Mouse (Mus musculus): ENCODE data around the gene Zfand4.
"Not testable (repeated sequence)": the region's sequence is repeated elsewhere in the genome, so short reads cannot be mapped to it uniquely, and the experiment has no call there.

Zfand4 gene

DNA sequence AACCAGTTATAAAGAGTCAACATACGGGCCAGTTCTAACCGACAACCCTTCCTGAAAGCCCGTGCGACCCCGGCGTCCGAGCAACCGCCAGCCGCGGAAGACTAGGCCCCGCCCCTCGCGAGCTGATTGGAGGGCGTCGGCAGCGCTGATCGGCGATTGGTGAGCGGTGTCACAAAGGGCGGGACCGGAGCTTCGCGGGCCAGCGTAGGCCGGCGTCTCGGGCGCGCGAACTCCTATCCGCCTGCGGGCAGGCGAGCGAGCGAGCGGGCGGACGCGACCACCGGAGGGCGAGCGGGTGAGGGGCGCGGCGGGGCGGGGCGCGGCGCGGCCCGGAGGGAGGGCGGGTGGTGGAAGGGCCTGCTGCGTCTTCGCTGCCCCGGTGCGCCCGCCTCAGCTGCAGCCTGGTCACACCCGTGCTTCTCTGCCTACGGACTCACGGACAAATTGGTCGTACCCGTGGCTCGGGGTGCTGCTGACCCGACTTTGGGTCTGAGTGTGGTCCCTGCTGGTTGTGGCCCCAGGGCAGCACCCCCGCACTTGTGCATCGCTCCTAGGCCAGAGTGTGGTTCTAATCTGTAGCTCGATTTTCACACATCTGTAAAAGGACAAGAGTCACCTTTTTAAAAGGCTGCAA lies at the start of gene Zfand4:
Gene Zfand4, plus strand, starts transcription at position 205 of the 634 bp plus-strand sequence.
- peak; percentile 91 for DNase-seq (ENCODE audit: low read depth)

GRCm38 (mm10) chr6:116227767-116228166 lies 36.3 kb upstream of the Zfand4 start:
- DNase-seq (ENCODE audit: low read depth) = no peak

DNA sequence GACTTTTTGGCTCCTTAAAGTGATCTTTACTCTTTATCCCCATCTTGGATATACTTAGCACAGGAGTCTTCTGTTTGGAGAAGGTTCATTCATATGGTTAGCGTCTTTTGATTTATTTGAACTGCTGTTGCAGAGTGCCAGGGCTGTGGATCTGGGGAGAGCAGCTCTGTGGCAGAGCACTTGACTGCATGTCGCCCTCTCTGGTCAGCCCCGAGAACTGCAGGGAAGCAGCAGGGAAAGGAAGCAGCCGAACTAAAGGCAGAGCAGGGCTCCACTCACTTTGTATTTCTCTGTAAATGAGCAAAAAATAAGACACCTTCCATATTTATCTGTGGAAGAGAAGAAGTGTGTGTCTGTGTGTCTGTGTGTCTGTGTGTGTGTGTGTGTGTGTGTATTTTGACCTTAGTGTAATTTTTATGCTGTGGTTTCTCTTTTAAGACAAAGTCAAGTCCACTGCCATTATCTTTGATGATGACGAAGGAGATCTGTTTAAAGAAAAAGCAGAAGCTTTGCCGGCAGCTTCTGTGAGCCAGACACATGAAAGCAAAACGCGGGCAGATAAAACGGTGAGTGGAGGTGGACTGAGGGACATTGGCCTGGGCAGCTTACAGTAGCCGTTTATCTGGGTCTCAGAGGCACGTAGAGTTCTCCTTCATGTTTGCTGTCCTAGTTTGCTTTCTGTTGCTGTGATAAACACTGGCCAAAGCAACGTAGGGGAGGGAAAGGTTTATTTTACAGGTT lies 35.1 kb upstream of the Zfand4 start:
- peak; percentile 72 for DNase-seq (ENCODE audit: low read depth)

- not testable (repeated sequence) for DNase-seq (ENCODE audit: low read depth)
Measured at GRCm38 (mm10) chr6:116234821-116235220, 29.2 kb upstream of the Zfand4 start.

DNA sequence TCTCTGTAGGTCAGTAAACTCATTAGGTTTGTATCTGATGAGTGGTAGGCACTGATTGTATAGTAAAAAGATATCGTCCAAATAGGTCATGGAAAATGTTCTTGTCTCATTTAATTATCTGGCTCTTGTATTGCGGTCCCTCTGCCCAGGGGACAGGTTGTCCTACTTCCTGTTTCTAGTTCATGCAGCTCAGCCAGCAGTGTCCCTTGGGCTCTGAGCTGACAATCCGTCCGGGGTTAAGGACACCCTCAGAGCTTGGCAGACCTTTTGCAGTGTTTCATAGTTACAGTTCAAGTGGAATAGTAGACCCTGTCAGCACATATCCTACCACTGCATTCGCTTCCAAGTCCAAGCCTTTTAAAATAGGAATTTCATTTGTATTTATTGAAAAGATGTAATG lies 28.7 kb upstream of the Zfand4 start:
- no peak for DNase-seq (ENCODE audit: low read depth)

DNA sequence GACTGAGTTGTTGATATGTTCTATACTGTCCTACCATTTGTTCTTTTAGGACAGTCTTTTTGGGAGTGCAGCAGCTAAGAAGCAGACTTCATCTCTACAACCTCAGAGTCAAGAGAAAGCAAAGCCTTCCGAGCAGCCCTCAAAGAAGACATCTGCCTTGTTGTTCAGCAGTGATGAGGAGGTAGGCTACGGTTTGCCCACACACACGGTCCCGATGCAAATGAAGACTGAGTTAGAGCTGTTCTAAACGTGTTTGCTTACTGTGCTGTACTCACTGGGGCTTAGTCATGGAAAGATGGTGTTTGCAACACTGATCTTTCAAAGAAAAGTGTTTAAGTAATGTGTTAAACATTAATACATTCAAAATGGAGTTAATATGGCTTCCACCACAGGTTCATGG lies 25.9 kb upstream of the Zfand4 start:
- DNase-seq (ENCODE audit: low read depth) = no peak

DNA sequence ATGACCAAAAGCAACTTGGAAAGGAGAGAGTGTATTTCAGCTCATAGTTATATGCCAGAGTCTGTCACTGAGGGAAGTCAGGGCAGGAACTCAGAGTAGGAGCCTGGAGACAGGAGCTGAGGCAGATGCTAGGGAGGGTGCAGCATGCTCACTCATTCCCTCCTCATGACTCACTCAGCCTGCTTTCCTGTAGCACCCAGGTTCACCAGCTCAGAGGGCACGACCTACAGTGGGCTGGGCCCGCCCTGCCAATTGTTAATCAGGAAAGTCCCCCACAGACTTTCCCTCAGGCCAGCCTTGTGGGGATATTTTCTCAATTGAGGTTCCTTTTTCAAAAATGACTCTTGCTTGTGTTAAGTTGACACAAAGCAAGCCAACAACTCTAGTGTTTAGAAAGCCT lies 23.7 kb upstream of the Zfand4 start:
- no peak for DNase-seq (ENCODE audit: low read depth)

DNA sequence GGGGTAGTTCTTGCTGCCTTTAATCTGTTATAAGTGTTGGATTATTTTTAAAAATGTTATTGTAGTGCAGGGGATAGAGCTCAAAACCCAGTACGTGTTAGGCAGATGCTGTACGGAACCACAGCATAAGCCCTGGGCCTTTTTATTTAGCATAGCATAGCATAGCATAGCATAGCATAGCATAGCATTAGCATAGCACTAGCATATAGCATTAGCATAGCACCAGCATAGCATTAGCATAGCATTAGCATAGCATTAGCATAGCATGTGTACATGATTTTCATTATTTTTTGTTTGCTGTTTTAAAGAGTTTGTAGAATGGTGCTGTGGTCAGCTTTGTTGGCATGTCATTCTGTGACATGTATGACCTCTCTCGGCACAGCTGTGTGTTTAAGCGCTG lies 4.4 kb upstream of the Zfand4 start:
- no peak for DNase-seq (ENCODE audit: low read depth)

GRCm38 (mm10) chr6:116260481-116260880 lies 3.5 kb upstream of the Zfand4 start:
- DNase-seq (ENCODE audit: low read depth) = no peak

GRCm38 (mm10) chr6:116262824-116263223 lies 1.2 kb upstream of the Zfand4 start:
- no peak for DNase-seq (ENCODE audit: low read depth)

DNA sequence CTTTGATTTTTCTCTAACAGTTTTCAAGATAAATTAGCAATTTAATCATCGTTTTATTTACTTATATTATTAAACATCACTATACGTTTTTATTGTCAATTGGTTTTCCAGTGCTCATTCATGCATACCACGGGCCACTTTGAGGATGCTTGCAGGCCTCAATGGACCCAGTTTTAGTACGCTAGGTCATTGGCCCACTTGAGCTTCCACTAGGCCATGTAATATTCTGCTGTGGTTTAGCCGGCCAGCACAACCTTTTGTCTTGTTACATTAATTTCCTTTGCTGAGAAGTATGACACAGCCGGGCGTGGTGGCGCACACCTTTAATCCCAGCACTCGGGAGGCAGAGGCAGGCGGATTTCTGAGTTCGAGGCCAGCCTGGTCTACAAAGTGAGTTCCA lies 814 bp downstream of the Zfand4 start:
- DNase-seq (ENCODE audit: low read depth) = peak; percentile 12

DNA sequence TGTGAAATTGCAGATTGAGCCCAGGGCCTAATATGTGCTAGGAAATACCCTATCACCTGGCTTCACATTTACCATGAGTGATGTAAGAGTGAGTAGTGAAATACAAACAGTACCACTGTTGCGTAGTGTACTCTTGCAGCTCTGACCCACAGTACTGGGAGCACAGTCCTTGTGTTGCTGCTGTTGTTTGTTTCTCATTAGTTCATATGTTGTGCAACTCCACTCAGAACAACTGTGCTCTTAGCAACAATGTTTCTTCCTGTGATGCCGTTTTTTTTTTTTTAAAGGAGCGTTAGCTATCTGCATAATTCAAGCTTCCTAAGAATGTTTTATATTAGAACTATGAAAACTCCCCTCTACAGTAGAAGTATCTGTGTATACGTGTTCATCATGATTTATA lies 1.6 kb downstream of the Zfand4 start:
- DNase-seq (ENCODE audit: low read depth) = no peak

DNA sequence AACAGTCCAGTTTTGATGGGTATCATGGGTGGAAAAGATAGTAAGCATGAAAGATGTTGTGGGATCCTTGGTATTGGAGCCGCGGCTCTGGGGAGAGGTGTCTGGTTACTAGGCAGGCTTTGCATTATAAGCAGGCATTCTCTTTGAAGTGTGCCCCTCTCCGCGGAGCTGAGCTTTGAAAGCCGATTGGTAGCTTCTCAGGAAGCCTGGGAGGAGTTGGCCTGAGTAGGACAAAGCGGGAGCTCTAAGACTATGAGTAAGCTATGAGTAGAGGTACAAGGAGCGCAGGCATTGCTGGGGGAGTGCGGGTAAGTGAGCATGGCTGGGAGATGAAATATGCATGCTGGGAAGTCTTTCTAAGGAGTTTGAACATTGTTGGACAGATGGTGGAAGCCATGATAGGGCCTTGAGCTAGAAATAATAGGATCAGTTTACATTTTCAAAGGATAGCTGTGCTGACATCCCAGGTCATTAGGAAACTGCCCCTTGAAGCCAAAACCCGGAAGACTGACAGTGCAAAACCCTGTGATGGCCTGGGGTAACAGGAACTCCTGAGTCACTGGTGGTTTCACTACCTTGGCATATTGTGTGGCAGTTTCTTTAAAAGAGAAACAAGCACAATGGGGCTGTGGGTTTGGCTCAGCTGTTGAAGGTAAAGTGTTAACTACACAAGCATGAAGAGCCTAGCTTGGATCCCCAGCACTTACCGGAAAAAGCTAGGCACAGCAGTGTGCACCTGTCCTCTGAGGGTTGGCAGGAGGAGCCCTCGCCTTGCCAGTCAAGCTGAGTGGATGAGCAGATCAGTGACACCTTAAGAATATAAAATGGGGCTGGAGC lies 2.5 kb downstream of the Zfand4 start:
- peak; percentile 10 for DNase-seq (ENCODE audit: low read depth)

DNA sequence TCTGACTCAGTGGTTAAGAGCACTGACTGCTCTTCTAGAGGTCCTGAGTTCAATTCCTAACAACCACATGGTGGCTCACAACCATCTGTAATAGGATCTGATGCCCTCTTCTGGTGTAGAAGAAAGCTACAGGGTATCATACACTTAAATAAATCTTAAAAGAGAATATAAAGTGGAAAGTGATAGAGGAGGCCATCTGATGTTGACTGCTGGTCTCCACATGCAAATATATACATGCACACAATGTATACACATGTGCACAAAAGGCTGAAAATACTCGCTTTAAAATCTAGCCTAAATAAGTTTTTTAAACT lies 3.0 kb downstream of the Zfand4 start:
- no peak for DNase-seq (ENCODE audit: low read depth)

DNA sequence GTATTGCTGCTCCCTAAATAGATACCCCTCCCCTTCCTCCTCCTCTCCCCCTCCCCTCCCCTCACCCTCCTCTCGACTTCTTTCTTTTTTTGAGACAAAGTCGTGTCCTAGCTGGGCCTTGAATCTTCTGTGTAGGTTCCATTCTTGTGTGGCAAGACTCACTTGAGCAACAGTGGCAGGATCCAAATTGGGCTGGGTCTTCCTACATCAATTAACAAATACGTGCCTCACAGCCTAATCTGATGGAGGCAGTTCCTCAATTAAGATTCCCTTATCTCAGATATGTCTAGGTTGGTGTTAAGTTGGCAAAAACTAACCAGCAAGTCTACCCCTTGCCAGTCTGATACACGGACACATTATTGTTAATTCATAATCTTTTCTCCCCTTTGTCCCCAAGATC lies 11.7 kb downstream of the Zfand4 start:
- DNase-seq (ENCODE audit: low read depth) = no peak

DNA sequence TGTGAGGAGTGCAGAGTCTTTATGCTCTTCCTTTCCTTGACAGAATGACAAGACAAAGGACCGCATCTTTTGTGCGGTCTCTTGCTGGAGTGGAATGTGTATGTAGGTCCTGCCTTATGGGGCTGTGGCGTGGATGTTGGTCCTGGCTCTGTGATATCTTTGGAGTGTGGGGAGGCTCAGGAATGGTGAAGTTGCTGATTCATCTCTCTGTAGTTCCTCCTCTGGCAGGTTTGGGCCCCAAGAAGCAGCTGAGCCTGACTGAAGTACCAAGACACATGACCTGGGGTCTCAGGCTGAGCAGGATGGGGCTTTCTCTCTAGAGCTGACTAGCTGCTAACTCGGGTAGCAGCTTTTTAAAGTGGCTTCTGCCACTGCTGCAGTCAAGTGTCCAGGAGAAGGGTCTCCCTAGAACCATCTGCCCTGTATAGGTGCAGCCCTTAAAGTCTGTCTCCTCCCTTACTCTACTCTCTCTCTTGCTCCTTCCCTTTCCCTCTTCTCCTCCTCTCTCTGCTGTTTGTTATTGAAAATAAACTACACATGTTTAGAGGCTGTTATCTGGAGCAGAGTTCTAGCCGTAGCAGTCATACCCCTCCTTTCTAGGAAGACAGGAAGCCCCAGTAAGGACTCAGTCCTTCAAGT lies 14.8 kb downstream of the Zfand4 start:
- no peak for DNase-seq (ENCODE audit: low read depth)

GRCm38 (mm10) chr6:116281014-116281413 lies 17.0 kb downstream of the Zfand4 start:
- no peak for DNase-seq (ENCODE audit: low read depth)

GRCm38 (mm10) chr6:116282546-116282945 lies 18.5 kb downstream of the Zfand4 start:
- peak; percentile 58 for DNase-seq (ENCODE audit: low read depth)

DNA sequence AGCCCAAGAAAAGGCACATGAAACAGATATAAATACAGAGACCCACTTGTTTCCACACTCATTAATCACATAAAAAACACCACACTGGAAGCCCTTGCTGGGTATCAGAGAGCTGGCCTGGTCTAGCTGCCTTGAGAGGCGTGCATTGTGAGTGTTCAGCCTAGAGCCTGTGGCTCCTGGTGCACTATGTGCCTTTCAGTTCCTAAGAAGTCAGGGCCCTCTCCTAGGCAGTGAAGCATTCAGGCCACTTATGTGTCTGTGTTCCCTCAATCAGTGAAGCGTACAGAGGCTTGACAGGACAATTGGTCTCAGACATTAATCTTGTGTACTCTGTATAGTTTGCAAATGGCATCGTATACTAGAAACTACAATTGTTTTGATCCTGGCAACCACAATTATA lies 19.3 kb downstream of the Zfand4 start:
- no peak for DNase-seq (ENCODE audit: low read depth)

GRCm38 (mm10) chr6:116286321-116286720 lies 22.3 kb downstream of the Zfand4 start:
- no peak for DNase-seq (ENCODE audit: low read depth)

- DNase-seq (ENCODE audit: low read depth) = no peak
Measured at GRCm38 (mm10) chr6:116286870-116287575, 23.0 kb downstream of the Zfand4 start.

GRCm38 (mm10) chr6:116311411-116311810 lies 47.4 kb downstream of the Zfand4 start:
- DNase-seq (ENCODE audit: low read depth) = no peak
